Mouse (Mus musculus): ENCODE measurements at regions not wholly inside any gene's neighbourhood (a gene's known extent, or its start where the extent isn't known, plus 50 kb on each side); places are given as distances from the start of the nearest gene placed in this dataset.

GRCm38 (mm10) chr17:67451966-67452365 is 97.7 kb upstream of the Ptprm start:
- no peak for TF ChIP-seq CTCF (IDR thresholded peaks at IDR 0.05; ENCODE audit: control insufficient read depth, insufficient read depth, low read length)
- TF ChIP-seq POLR2A (IDR thresholded peaks at IDR 0.05; ENCODE audit: borderline replicate concordance, control insufficient read depth, low read depth, low read length), result no peak

Measured in bone marrow, adult 2 months (tissue).